Mouse (Mus musculus) liver, postnatal 0 days (tissue): ENCODE results near the gene Ifngr2.

Experiments used
- CTCF ChIP-seq: sonication (generic); IDR thresholded peaks from 2 replicates; pipeline ENCODE4 v1.5.1; 2016; ENCODE audit warnings: antibody characterized with exemption, low read depth
- EP300 ChIP-seq: IDR thresholded peaks from 2 replicates; pipeline ENCODE4 v1.6.1; 2016; ENCODE audit warnings: antibody characterized with exemption, low read depth, mild to moderate bottlenecking

DNA sequence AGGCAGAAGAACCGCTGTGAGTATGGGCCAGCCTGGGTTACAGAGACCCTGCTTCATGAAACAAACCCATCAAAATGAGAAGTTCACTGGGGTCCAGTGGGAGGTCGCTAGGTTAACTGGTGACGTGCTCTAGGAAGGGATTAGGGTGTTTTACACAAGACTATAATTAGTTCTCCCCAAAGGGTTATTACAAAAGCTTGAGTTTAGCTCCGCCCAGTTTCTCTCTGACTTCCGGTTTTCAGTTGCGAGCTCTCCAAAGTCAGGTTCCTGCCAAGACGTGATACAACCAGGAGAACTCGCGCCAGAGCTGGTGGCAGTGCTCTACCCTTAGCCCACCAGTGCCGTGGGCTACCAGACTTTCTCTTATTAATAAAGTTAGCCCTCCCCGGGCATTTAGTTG, 64.4 kb downstream of the Ifngr2 start:
- TF ChIP-seq CTCF = no peak
- TF ChIP-seq EP300 = no peak
